Mouse (Mus musculus): Measurements from ENCODE around the gene Gm26938.
A peak's percentile ranks its signal among the peaks of the same experiment; 100 is the strongest.

Gene Gm26938

GRCm38 (mm10) chr5:139813963-139814381, 12.2 kb downstream of the Gm26938 start:
- no peak for DNase-seq

GRCm38 (mm10) chr5:139813126-139813490, 13.1 kb downstream of the Gm26938 start:
- no peak for DNase-seq

- DNase-seq, result no peak
Observed at GRCm38 (mm10) chr5:139812398-139813125, 13.6 kb downstream of the Gm26938 start.

- DNase-seq, result no peak
Observed at GRCm38 (mm10) chr5:139811677-139812397, 14.4 kb downstream of the Gm26938 start.

- DNase-seq, result no peak
Observed at GRCm38 (mm10) chr5:139809397-139809796, 16.8 kb downstream of the Gm26938 start.

GRCm38 (mm10) chr5:139805924-139806323, 20.3 kb downstream of the Gm26938 start:
- no peak for DNase-seq

GRCm38 (mm10) chr5:139804573-139805111, 21.6 kb downstream of the Gm26938 start:
- DNase-seq, result no peak

- no peak for DNase-seq
Observed at GRCm38 (mm10) chr5:139804107-139804551, 22.1 kb downstream of the Gm26938 start.

- peak; percentile 53 for DNase-seq
Observed at GRCm38 (mm10) chr5:139803601-139804102, 22.6 kb downstream of the Gm26938 start.

GRCm38 (mm10) chr5:139803165-139803564, 23.0 kb downstream of the Gm26938 start:
- DNase-seq, result no peak

- no peak for DNase-seq
Observed at GRCm38 (mm10) chr5:139801880-139802279, 24.3 kb downstream of the Gm26938 start.

- DNase-seq, result no peak
Observed at GRCm38 (mm10) chr5:139801231-139801630, 25.0 kb downstream of the Gm26938 start.

GRCm38 (mm10) chr5:139799801-139800590, 26.2 kb downstream of the Gm26938 start:
- DNase-seq, result no peak

- no peak for DNase-seq
Observed at GRCm38 (mm10) chr5:139799041-139799440, 27.2 kb downstream of the Gm26938 start.

GRCm38 (mm10) chr5:139798168-139798900, 27.9 kb downstream of the Gm26938 start:
- DNase-seq, result no peak

GRCm38 (mm10) chr5:139797473-139798167, 28.6 kb downstream of the Gm26938 start:
- no peak for DNase-seq

- no peak for DNase-seq
Observed at GRCm38 (mm10) chr5:139796900-139797299, 29.3 kb downstream of the Gm26938 start.

- no peak for DNase-seq
Observed at GRCm38 (mm10) chr5:139796001-139796620, 30.1 kb downstream of the Gm26938 start.

GRCm38 (mm10) chr5:139794938-139795337, 31.3 kb downstream of the Gm26938 start:
- DNase-seq, result no peak

GRCm38 (mm10) chr5:139794137-139794536, 32.1 kb downstream of the Gm26938 start:
- DNase-seq, result no peak

Measured in thymus, postnatal 14 days (tissue).